ENCODE assay signal across 8 mouse cellular contexts in the genomic region with DNA sequence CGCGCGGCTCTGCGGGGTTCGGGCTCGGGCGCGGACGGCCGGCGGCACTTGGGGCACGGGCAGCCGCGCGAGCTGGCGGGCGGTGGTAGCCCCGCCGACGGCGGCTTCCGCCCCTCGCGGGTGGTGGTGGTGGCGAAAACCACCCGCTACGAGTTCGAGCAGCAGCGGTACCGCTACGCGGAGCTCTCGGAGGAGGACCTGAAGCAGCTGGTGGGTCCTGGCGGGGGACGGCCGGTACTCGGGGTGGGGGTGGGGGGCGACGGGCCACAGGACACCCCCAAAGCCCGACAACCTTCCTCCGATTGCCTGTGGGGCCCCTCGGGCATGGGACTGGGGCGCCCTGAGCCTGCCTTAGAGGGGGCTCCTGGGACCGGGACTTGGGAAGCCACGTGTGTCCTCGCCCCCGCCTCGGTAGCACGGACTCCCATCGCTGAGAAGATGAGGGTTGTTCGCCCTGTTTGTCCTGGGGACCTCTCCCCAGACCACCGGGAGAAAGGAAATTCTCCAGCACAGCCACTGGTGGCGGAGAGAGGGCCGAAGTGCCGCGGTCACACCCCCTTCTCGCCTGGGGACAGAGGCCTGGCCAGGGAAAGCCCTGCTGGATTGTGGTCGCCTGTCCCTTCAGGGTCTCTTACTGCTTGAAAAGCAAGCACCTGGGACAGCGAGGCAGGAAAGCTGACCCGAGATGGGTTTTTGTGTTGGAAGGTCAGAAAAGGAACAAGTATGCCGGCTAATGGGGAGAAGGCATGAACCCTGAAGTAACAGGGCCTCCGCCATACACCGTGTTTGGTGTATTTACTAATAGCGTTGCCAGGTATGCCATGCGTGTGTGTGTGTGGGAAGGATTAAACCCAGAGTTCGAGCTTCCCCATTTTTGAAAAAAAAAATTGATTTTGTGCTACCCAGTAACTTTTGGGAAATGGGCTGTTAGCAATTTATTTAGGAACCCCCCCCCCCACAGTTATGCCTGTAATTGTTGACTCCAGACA. TPM values are rescaled to one million over a fixed set of nuclear protein-coding genes. Genes with fewer than 3 reads are reported as not detected.
DNase-seq lines count a peak whose midpoint lies in the region; ATAC-seq lines count a peak whose summit lies in the region.

No protein-coding gene starts in this region.

- H3K4me2 ChIP-seq in limb, embryonic 12.5 days = peak overlapping the region; percentile 64
- H3K4me2 ChIP-seq in midbrain, embryonic 15.5 days = peak overlapping the region; percentile 76

- peak overlapping the region; percentile 94 for H3K9ac ChIP-seq in limb, embryonic 12.5 days (replicated peaks)
- peak overlapping the region; percentile 77 for H3K9ac ChIP-seq in midbrain, embryonic 15.5 days

- H3K4me3 ChIP-seq in limb, embryonic 12.5 days (replicated peaks) = peak overlapping the region; percentile 89
- peak overlapping the region; percentile 82 for H3K4me3 ChIP-seq in midbrain, embryonic 15.5 days

- DNase-seq in layer of hippocampus, adult 11-12 months (ENCODE audit: low spot score) = peak; percentile 37
- DNase-seq in layer of hippocampus, adult 9-10 months (ENCODE audit: low spot score) = no peak
- DNase-seq in cerebellum, adult 18-20 months = peak; percentile 47 to 55
- peak; percentile 24 to 34 for DNase-seq in frontal cortex, postnatal 14 days (ENCODE audit: low spot score in 2 of 2)
- peak; percentile 12 for DNase-seq in hindlimb bud, embryonic 11.5 days (ENCODE audit: extremely low spot score, low read depth, low spot score)
- DNase-seq in spleen, postnatal 4 days (ENCODE audit: low spot score in 2 of 2) = peak; percentile 60 to 83

- no peaks in the 10 kb centered on the region for H3K27me3 ChIP-seq in limb, embryonic 12.5 days
- H3K27me3 ChIP-seq in midbrain, embryonic 15.5 days (replicated peaks) = no peaks in the 10 kb centered on the region

- H3K27ac ChIP-seq in limb, embryonic 12.5 days = peak overlapping the region; percentile 94
- peak overlapping the region; percentile 91 for H3K27ac ChIP-seq in midbrain, embryonic 15.5 days

- peak; percentile 22 for ATAC-seq in limb, embryonic 12.5 days (ENCODE audit: insufficient number of reproducible peaks, insufficient read depth, low FRiP score, low TSS enrichment, low read depth)
- ATAC-seq in midbrain, embryonic 15.5 days (replicated peaks) = peak; percentile 76

- H3K9me3 ChIP-seq in limb, embryonic 12.5 days = no peaks in the 10 kb centered on the region
- H3K9me3 ChIP-seq in midbrain, embryonic 15.5 days = no peaks in the 10 kb centered on the region

- WGBS in limb, embryonic 12.5 days = under 1% methylated on average over 62 of the region's 66 CpGs
- 0% methylated on average over 65 of the region's 66 CpGs for WGBS in midbrain, embryonic 15.5 days

- peaks cover 40% of the 10 kb centered on the region for H3K4me1 ChIP-seq in limb, embryonic 12.5 days (replicated peaks)
- H3K4me1 ChIP-seq in midbrain, embryonic 15.5 days = peaks cover 34% of the 10 kb centered on the region

- no peaks in the 10 kb centered on the region for H3K36me3 ChIP-seq in limb, embryonic 12.5 days
- H3K36me3 ChIP-seq in midbrain, embryonic 15.5 days (replicated peaks) = no peaks in the 10 kb centered on the region

RNA-seq across cellular contexts. Expression of gene Nadk2, which starts 0.8 kb away (rescaled TPM):
- polyA plus RNA-seq in limb, embryonic 12.5 days (2016; fragmentation: Nextera tagmentation; extraction: Ambion mirVana) = 33.8 and 34.7 TPM in 2 replicates
- 25.7 and 25.8 TPM in 2 replicates for polyA plus RNA-seq in midbrain, embryonic 15.5 days (2015; fragmentation: Nextera tagmentation; extraction: Ambion mirVana)
